Mouse (Mus musculus) stomach, embryonic 14.5 days (tissue): ENCODE measurements at regions not wholly inside any gene's neighbourhood (a gene's known extent, or its start where the extent isn't known, plus 50 kb on each side); places are given as distances from the start of the nearest gene placed in this dataset. TPM values are rescaled to one million over a fixed set of nuclear protein-coding genes. Genes with fewer than 3 reads are reported as not detected.

ENCODE experiments used
- microRNA-seq: library from miRNA; unstranded; fragments of <30 nt; microRNA quantifications from one replicate; pipeline ENCODE4, GENCODE M21; 2016

Small RNAs in the stretch of these regions (microRNA-seq; reads per million reads assigned to microRNA genes)
- not detected for gene Gm27392
